Mouse (Mus musculus) intestine, postnatal 0 days (tissue): ENCODE measurements around the gene Cxcr5. TPM values are rescaled to one million over a fixed set of nuclear protein-coding genes. Genes with fewer than 3 reads are reported as not detected.

Experiments
- ATAC-seq: fragments of 200-750 bp; cut with Nextera tagmentation; 2 replicates; pipeline ENCODE4 v1.8.0; 2017; ENCODE audit warnings: mild to moderate bottlenecking, moderate TSS enrichment, moderate library complexity
- H3K27ac ChIP-seq: fragments of 300-500 bp; sonication (generic); 2 replicates; pipeline ENCODE4 v1.5.1; 2014; ENCODE audit warnings: mild to moderate bottlenecking, low read depth, low read length, moderate library complexity
- H3K27me3 ChIP-seq: fragments of 300-500 bp; sonication (generic); replicated peaks from 2 replicates; pipeline ENCODE4 v1.6.1; 2014; ENCODE audit warnings: low read length, mixed read lengths; ENCODE audit not compliant: control insufficient read depth, insufficient read depth
- H3K36me3 ChIP-seq: fragments of 300-500 bp; sonication (generic); 2 replicates; pipeline ENCODE4 v1.6.1; 2014; ENCODE audit warnings: mild to moderate bottlenecking, moderate library complexity; ENCODE audit not compliant: control insufficient read depth, insufficient read depth
- H3K4me1 ChIP-seq: fragments of 300-500 bp; sonication (generic); replicated peaks from 2 replicates; pipeline ENCODE4 v1.6.1; 2014; ENCODE audit warnings: antibody characterized with exemption, low read length, mixed read lengths; ENCODE audit not compliant: control insufficient read depth, insufficient read depth
- H3K4me2 ChIP-seq: fragments of 300-500 bp; sonication (generic); replicated peaks from 2 replicates; pipeline ENCODE4 v1.6.1; 2014; ENCODE audit warnings: low read depth, mild to moderate bottlenecking, moderate library complexity
- H3K4me3 ChIP-seq: fragments of 300-500 bp; sonication (generic); 2 replicates; pipeline ENCODE4 v1.5.1; 2014; ENCODE audit warnings: low read depth, low read length
- H3K9ac ChIP-seq: fragments of 300-500 bp; sonication (generic); 2 replicates; pipeline ENCODE4 v1.6.1; 2014; ENCODE audit warnings: mild to moderate bottlenecking, low read depth, low read length
- H3K9me3 ChIP-seq: fragments of 300-500 bp; sonication (generic); 2 replicates; pipeline ENCODE4 v1.6.1; 2016; ENCODE audit warnings: mixed run types; ENCODE audit not compliant: control insufficient read depth
- CTCF ChIP-seq: sonication (generic); IDR thresholded peaks from 2 replicates; pipeline ENCODE4 v1.5.1; 2016; ENCODE audit warnings: low read depth, mild to moderate bottlenecking, control low read depth, antibody characterized with exemption, moderate library complexity
- WGBS: fragments of 180-500 bp; shearing (Covaris S2); extraction: QIAGEN DNeasy Blood & Tissue Kit; methylation state at CpG from one replicate; pipeline ENCODE4 v1.1.7; 2014; 5-methylcytosine and 5-hydroxymethylcytosine counted together
- polyA plus RNA-seq: library from polyadenylated mRNA; unstranded; fragments of >200 nt; fragmentation: Nextera tagmentation; extraction: Ambion mirVana; gene quantifications from 2 replicates; pipeline ENCODE4 v1.2.1, GENCODE M21; 2015

The Cxcr5 gene
- polyA plus RNA-seq, 1 experiment from 2014 or later: 0.25 TPM

DNA sequence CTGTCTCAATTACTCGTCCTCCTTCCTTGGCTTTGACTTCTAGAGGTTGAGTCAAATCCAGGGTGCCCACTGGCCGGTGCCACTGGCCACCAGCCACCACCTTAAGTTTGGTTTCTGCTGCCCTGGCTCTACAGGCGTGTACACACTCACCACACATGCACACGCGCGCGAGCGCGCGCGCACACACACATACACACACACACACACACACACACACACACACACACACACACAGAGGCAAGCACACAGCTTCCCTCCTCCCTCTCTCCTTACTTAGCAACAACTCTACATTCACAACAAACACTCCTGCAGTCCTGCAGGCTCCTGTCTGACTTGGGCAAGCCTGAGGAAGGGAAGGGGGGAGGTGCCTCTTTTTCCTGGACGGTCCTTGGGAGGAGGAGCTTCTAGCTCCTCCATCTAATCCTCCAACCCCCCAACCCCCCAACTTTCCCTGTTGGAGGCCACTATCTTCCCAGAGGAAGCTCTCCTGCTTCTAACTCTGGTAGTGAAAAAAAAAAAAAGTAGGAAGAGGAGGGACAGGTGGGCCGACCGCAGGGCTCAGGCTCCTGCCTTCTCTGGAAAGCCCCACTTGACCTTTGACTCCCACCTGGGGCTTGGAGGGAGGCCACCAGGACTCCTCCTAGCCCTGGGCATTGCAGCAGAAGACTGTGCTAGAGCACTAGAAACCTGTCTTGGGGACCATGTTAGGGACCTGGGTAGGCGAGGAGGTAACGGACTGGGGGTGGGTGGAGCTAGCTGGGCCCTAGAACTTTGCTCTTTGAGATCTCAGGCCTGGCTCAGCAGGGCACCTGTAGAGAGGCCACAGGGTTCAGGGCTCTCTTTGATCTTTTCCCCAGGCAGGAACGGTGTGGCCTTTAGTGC lies 71.3 kb downstream of the Cxcr5 start:
- Histone ChIP-seq H3K4me2 (peak overlapping the region; percentile 84), H3K9ac (no peak overlapping the region), H3K27me3 (no peaks in the 10 kb centered on the region), H3K4me1 (peaks cover 38% of the 10 kb centered on the region), H3K36me3 (no peaks in the 10 kb centered on the region; the same call in 1 of the 2 replicates), H3K27ac (peak overlapping the region; percentile 83), H3K4me3 (peak overlapping the region; percentile 16; the same call in 1 of the 2 replicates), H3K9me3 (no peaks in the 10 kb centered on the region)
- TF ChIP-seq CTCF: no peak
- 21% methylated on average over 17 of the region's 17 CpGs for WGBS
- peak; percentile 65 for ATAC-seq

GRCm38 (mm10) chr9:44489651-44490085 lies 72.0 kb downstream of the Cxcr5 start:
- no peaks in the 10 kb centered on the region; the same call in 1 of the 2 replicates for H3K36me3 ChIP-seq
- peak overlapping the region; percentile 22; the same call in 1 of the 2 replicates for H3K9ac ChIP-seq
- H3K9me3 ChIP-seq: no peaks in the 10 kb centered on the region
- no peaks in the 10 kb centered on the region for H3K27me3 ChIP-seq
- H3K4me3 ChIP-seq: peak overlapping the region; percentile 4; the same call in 1 of the 2 replicates
- H3K4me1 ChIP-seq: peaks cover 40% of the 10 kb centered on the region
- ATAC-seq: no peak
- peak overlapping the region; percentile 83 for H3K27ac ChIP-seq
- peak overlapping the region; percentile 84 for H3K4me2 ChIP-seq
- TF ChIP-seq CTCF: peak; percentile 17; the same call in 1 of the 2 replicates
- WGBS: 24% methylated on average over 17 of the region's 17 CpGs

- H3K9me3 ChIP-seq: no peaks in the 10 kb centered on the region
Measured at GRCm38 (mm10) chr9:44488855-44489381, 72.8 kb downstream of the Cxcr5 start.

GRCm38 (mm10) chr9:44488416-44488815 lies 73.3 kb downstream of the Cxcr5 start:
- H3K36me3 ChIP-seq: no peaks in the 10 kb centered on the region; the same call in 1 of the 2 replicates
- peak overlapping the region; percentile 83 for H3K27ac ChIP-seq
- no peaks in the 10 kb centered on the region for H3K9me3 ChIP-seq
- WGBS: 24% methylated on average over 8 of the region's 8 CpGs
- no peak overlapping the region for H3K9ac ChIP-seq
- H3K27me3 ChIP-seq: no peaks in the 10 kb centered on the region
- ATAC-seq: no peak
- H3K4me3 ChIP-seq: peak overlapping the region; percentile 4; the same call in 1 of the 2 replicates
- H3K4me1 ChIP-seq: peaks cover 41% of the 10 kb centered on the region
- peak overlapping the region; percentile 84 for H3K4me2 ChIP-seq
- TF ChIP-seq CTCF: no peak

More at GRCm38 (mm10) chr9:44488855-44489381, 72.8 kb downstream of the Cxcr5 start:
- Histone ChIP-seq H3K27ac (peak overlapping the region; percentile 83), H3K9ac (peak overlapping the region; percentile 22; the same call in 1 of the 2 replicates), H3K4me2 (peak overlapping the region; percentile 84), H3K27me3 (no peaks in the 10 kb centered on the region), H3K4me1 (peaks cover 41% of the 10 kb centered on the region), H3K36me3 (no peaks in the 10 kb centered on the region; the same call in 1 of the 2 replicates), H3K4me3 (peak overlapping the region; percentile 4; the same call in 1 of the 2 replicates)
- ATAC-seq: no peak
- WGBS: 22% methylated on average over 5 of the region's 5 CpGs
- no peak for TF ChIP-seq CTCF

DNA sequence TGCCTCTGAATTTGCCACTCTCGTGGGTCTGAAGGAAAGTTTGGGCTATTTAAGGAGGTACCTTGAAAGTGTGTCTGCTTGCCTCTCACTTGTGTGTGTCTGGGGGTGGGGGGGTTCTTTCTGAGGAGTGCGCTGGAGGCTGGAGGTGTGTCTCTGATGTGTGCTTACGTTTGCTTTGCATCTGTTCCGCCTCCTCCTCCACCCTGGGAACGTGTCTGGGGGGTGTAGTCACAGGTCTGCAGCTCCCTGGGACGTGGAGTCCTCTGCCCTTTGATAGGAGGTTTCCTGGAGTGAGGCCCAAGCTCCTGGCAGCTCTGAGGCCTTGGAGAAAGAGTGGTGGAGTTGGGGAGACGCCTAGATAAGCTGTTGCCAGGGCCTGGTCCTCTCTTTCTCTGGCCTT lies 74.2 kb downstream of the Cxcr5 start:
- TF ChIP-seq CTCF: no peak
- Histone ChIP-seq H3K4me3 (peak overlapping the region; percentile 98), H3K9ac (no peak overlapping the region), H3K36me3 (no peaks in the 10 kb centered on the region; the same call in 1 of the 2 replicates), H3K9me3 (no peaks in the 10 kb centered on the region), H3K27me3 (no peaks in the 10 kb centered on the region), H3K27ac (peak overlapping the region; percentile 83), H3K4me2 (peak overlapping the region; percentile 84), H3K4me1 (peaks cover 35% of the 10 kb centered on the region)
- WGBS: 5% methylated on average over 7 of the region's 7 CpGs
- peak; percentile 47 for ATAC-seq
